Mouse (Mus musculus) thymus, adult 2 months (tissue): ENCODE data around the gene Tet2.

ENCODE experiments used
- CTCF ChIP-seq: fragments of 200-500 bp; IDR thresholded peaks from 2 replicates; pipeline ENCODE4 v1.5.1; 2012; ENCODE audit warnings: mild to moderate bottlenecking, control low read depth, low read length, moderate library complexity, borderline replicate concordance; ENCODE audit not compliant: control insufficient read depth, poor library complexity, insufficient read depth; ENCODE audit errors: extremely low read depth
- POLR2A ChIP-seq: fragments of 200-500 bp; IDR thresholded peaks from 2 replicates; pipeline ENCODE4 v1.6.1; 2012; ENCODE audit warnings: mild to moderate bottlenecking, low read length, control low read depth, moderate library complexity; ENCODE audit not compliant: control insufficient read depth, poor library complexity, insufficient read depth; ENCODE audit errors: extremely low read depth

GRCm38 (mm10) chr3:133590506-133591152, 45.7 kb upstream of the Tet2 start:
- no peak for TF ChIP-seq POLR2A
- no peak for TF ChIP-seq CTCF
